ENCODE assay signal across 16 mouse cellular contexts in the genomic region with DNA sequence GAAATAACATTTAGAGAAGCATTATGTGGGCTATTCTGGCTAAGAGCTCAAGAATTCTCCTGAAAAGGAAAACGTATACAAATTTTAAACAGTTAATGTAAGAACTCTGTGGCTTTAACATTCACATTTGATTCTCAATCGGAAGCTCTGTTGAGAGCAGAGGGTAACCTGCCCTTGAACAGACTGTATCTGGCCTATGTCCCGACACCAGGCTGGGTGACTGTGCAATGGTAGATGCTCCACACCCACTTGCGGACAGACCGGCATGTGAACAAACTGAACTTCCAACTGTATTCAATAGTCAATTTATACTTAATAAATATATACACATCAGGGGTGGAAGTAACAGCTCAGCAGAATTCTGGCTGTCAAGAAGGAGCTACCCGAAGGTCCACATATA.
"Had no signal": no experiment of that assay in that cellular context is flagged by ENCODE, and none has a peak within 500 bp of the region (broad histone marks: within the 10 kb centered on the region; RNA-seq: fewer than 3 reads in every experiment).

No protein-coding gene starts in this region.

- ATAC-seq: liver, embryonic 12.5 days had no signal

- DNase-seq: kidney, postnatal 25 days; lung, embryonic 14.5 days; lung, postnatal 10 days; lung, postnatal 4 days; midbrain, embryonic 14.5 days; retina, postnatal 1 day; right cerebral cortex, postnatal 4 days; spleen, adult 18-20 months; thymus, adult 18-20 months; thymus, postnatal 14 days had no signal

- H3K9ac ChIP-seq: limb, embryonic 15.5 days; liver, embryonic 12.5 days; lung, embryonic 14.5 days; neural tube, embryonic 12.5 days had no signal

- H3K9me3 ChIP-seq: limb, embryonic 15.5 days; liver, embryonic 12.5 days; midbrain, embryonic 10.5 days; neural tube, embryonic 12.5 days had no signal

- H3K36me3 ChIP-seq: limb, embryonic 15.5 days; liver, embryonic 12.5 days had no signal

- H3K27me3 ChIP-seq: limb, embryonic 15.5 days; liver, embryonic 12.5 days; neural tube, embryonic 12.5 days had no signal

- H3K27ac ChIP-seq: left cerebral cortex, adult 2 months; limb, embryonic 15.5 days; liver, embryonic 12.5 days; midbrain, embryonic 10.5 days; neural tube, embryonic 12.5 days had no signal

- H3K4me1 ChIP-seq: liver, embryonic 12.5 days; midbrain, embryonic 10.5 days had no signal

- H3K4me3 ChIP-seq: left cerebral cortex, adult 2 months; limb, embryonic 15.5 days; liver, embryonic 12.5 days; midbrain, embryonic 10.5 days; myocyte; neural tube, embryonic 12.5 days had no signal

- H3K4me2 ChIP-seq: limb, embryonic 15.5 days; liver, embryonic 12.5 days; lung, embryonic 14.5 days; neural tube, embryonic 12.5 days had no signal
